Mouse (Mus musculus) embryonic facial prominence, embryonic 12.5 days (tissue): ENCODE results near the gene Phactr1. TPM values are rescaled to one million over a fixed set of nuclear protein-coding genes. Genes with fewer than 3 reads are reported as not detected.
A peak's percentile ranks its signal among the peaks of the same experiment; 100 is the strongest.

Source experiments
- ATAC-seq: fragments of 200-750 bp; cut with Nextera tagmentation; 2 replicates; pipeline ENCODE4 v1.8.0; 2017; ENCODE audit not compliant: insufficient number of reproducible peaks, insufficient read depth, low FRiP score, low TSS enrichment
- H3K27ac ChIP-seq: fragments of 300-500 bp; sonication (generic); 2 replicates; pipeline ENCODE4 v1.5.1; 2016; ENCODE audit warnings: mild to moderate bottlenecking
- H3K27me3 ChIP-seq: fragments of 300-500 bp; sonication (generic); 2 replicates; pipeline ENCODE4 v1.6.1; 2016; ENCODE audit warnings: mild to moderate bottlenecking, moderate library complexity
- H3K36me3 ChIP-seq: fragments of 300-500 bp; sonication (generic); 2 replicates; pipeline ENCODE4 v1.6.1; 2016; ENCODE audit warnings: mild to moderate bottlenecking
- H3K4me1 ChIP-seq: fragments of 300-500 bp; sonication (generic); 2 replicates; pipeline ENCODE4 v1.6.1; 2016
- H3K4me2 ChIP-seq: fragments of 300-500 bp; sonication (generic); replicated peaks from 2 replicates; pipeline ENCODE4 v1.6.1; 2016; ENCODE audit warnings: mild to moderate bottlenecking, moderate library complexity
- H3K4me3 ChIP-seq: fragments of 300-500 bp; sonication (generic); 2 replicates; pipeline ENCODE4 v1.5.1; 2016; ENCODE audit warnings: mild to moderate bottlenecking
- H3K9ac ChIP-seq: fragments of 300-500 bp; sonication (generic); 2 replicates; pipeline ENCODE4 v1.6.1; 2016; ENCODE audit warnings: mild to moderate bottlenecking, moderate library complexity
- H3K9me3 ChIP-seq: fragments of 300-500 bp; sonication (generic); 2 replicates; pipeline ENCODE4 v1.6.1; 2016; ENCODE audit warnings: mild to moderate bottlenecking, moderate library complexity
- WGBS: fragments of 180-500 bp; shearing (Covaris S2); methylation state at CpG from one replicate; pipeline ENCODE4 v1.1.7; 2016; 5-methylcytosine and 5-hydroxymethylcytosine counted together
- polyA plus RNA-seq: library from polyadenylated mRNA; unstranded; fragments of >200 nt; fragmentation: Nextera tagmentation; extraction: Ambion mirVana; gene quantifications from 2 replicates; pipeline ENCODE4 v1.2.1, GENCODE M21; 2016

The Phactr1 gene
- polyA plus RNA-seq, 1 experiment from 2014 or later = 16.1 TPM

- 69% methylated on average over 4 of the region's 4 CpGs for WGBS
- ATAC-seq = no peak
These were observed 225.4 kb downstream of the Phactr1 start for GRCm38 (mm10) chr13:42905818-42906217.

GRCm38 (mm10) chr13:42906990-42907389 lies 226.6 kb downstream of the Phactr1 start:
- H3K4me2 ChIP-seq = no peak overlapping the region
- no peak overlapping the region for H3K9ac ChIP-seq
- no peak overlapping the region for H3K27ac ChIP-seq
- no peak overlapping the region for H3K4me3 ChIP-seq
- WGBS = 84% methylated on average over 12 of the region's 12 CpGs
- no peak for ATAC-seq
- H3K27me3 ChIP-seq = no peaks in the 10 kb centered on the region
- peaks cover 3% of the 10 kb centered on the region; the same call in 1 of the 2 replicates for H3K4me1 ChIP-seq
- no peaks in the 10 kb centered on the region for H3K36me3 ChIP-seq
- no peaks in the 10 kb centered on the region for H3K9me3 ChIP-seq

More at GRCm38 (mm10) chr13:42905818-42906217, 225.4 kb downstream of the Phactr1 start:
- Histone ChIP-seq H3K4me1 (peaks cover 3% of the 10 kb centered on the region; the same call in 1 of the 2 replicates), H3K9ac (no peak overlapping the region), H3K27me3 (no peaks in the 10 kb centered on the region), H3K27ac (no peak overlapping the region), H3K4me2 (no peak overlapping the region), H3K9me3 (no peaks in the 10 kb centered on the region), H3K36me3 (no peaks in the 10 kb centered on the region), H3K4me3 (no peak overlapping the region)

- WGBS = 67% methylated on average over 4 of the region's 4 CpGs
- H3K36me3 ChIP-seq = no peaks in the 10 kb centered on the region
- H3K27ac ChIP-seq = no peak overlapping the region
- H3K27me3 ChIP-seq = peaks cover 22% of the 10 kb centered on the region
- H3K4me1 ChIP-seq = peaks cover 15% of the 10 kb centered on the region; the same call in 1 of the 2 replicates
- no peak overlapping the region for H3K4me3 ChIP-seq
- no peak overlapping the region for H3K4me2 ChIP-seq
- no peak for ATAC-seq
- no peaks in the 10 kb centered on the region for H3K9me3 ChIP-seq
- no peak overlapping the region for H3K9ac ChIP-seq
These were observed 234.7 kb downstream of the Phactr1 start for GRCm38 (mm10) chr13:42915081-42915480.

- Histone ChIP-seq H3K27ac (no peak overlapping the region), H3K4me2 (peak overlapping the region; percentile 100), H3K4me1 (peaks cover 15% of the 10 kb centered on the region; the same call in 1 of the 2 replicates), H3K27me3 (peaks cover 22% of the 10 kb centered on the region), H3K9me3 (no peaks in the 10 kb centered on the region), H3K36me3 (no peaks in the 10 kb centered on the region), H3K9ac (peak overlapping the region; percentile 73; the same call in 1 of the 2 replicates), H3K4me3 (peak overlapping the region; percentile 66)
- WGBS = 15% methylated on average over 6 of the region's 6 CpGs
- ATAC-seq = no peak
These were observed 235.4 kb downstream of the Phactr1 start for GRCm38 (mm10) chr13:42915851-42916193.

GRCm38 (mm10) chr13:42916194-42917033 lies 236.0 kb downstream of the Phactr1 start:
- H3K36me3 ChIP-seq = no peaks in the 10 kb centered on the region
- under 1% methylated on average over 74 of the region's 74 CpGs for WGBS
- H3K27me3 ChIP-seq = peaks cover 22% of the 10 kb centered on the region
- no peak overlapping the region for H3K27ac ChIP-seq
- no peak for ATAC-seq
- peak overlapping the region; percentile 100 for H3K4me2 ChIP-seq
- H3K9me3 ChIP-seq = no peaks in the 10 kb centered on the region
- H3K4me3 ChIP-seq = peak overlapping the region; percentile 66
- peak overlapping the region; percentile 73 for H3K9ac ChIP-seq
- peaks cover 15% of the 10 kb centered on the region; the same call in 1 of the 2 replicates for H3K4me1 ChIP-seq

- 22% methylated on average over 6 of the region's 6 CpGs for WGBS
- Histone ChIP-seq H3K9ac (no peak overlapping the region), H3K4me1 (peaks cover 15% of the 10 kb centered on the region; the same call in 1 of the 2 replicates), H3K4me2 (peak overlapping the region; percentile 100), H3K27ac (no peak overlapping the region), H3K36me3 (no peaks in the 10 kb centered on the region), H3K27me3 (peaks cover 22% of the 10 kb centered on the region), H3K9me3 (no peaks in the 10 kb centered on the region), H3K4me3 (peak overlapping the region; percentile 66; the same call in 1 of the 2 replicates)
- no peak for ATAC-seq
These were observed 236.8 kb downstream of the Phactr1 start for GRCm38 (mm10) chr13:42917251-42917650.

- Histone ChIP-seq H3K4me2 (no peak overlapping the region), H3K27ac (no peak overlapping the region), H3K27me3 (peaks cover 22% of the 10 kb centered on the region), H3K36me3 (no peaks in the 10 kb centered on the region), H3K9ac (no peak overlapping the region), H3K4me3 (no peak overlapping the region), H3K9me3 (no peaks in the 10 kb centered on the region), H3K4me1 (peaks cover 15% of the 10 kb centered on the region; the same call in 1 of the 2 replicates)
- no peak for ATAC-seq
- 87% methylated on average over 2 of the region's 2 CpGs for WGBS
These were observed 239.6 kb downstream of the Phactr1 start for GRCm38 (mm10) chr13:42920062-42920461.

GRCm38 (mm10) chr13:42921769-42922450 lies 241.5 kb downstream of the Phactr1 start:
- no peak overlapping the region for H3K4me2 ChIP-seq
- H3K4me1 ChIP-seq = peaks cover 6% of the 10 kb centered on the region; the same call in 1 of the 2 replicates
- 90% methylated on average over 10 of the region's 10 CpGs for WGBS
- no peaks in the 10 kb centered on the region for H3K36me3 ChIP-seq
- H3K9me3 ChIP-seq = no peaks in the 10 kb centered on the region
- ATAC-seq = no peak
- H3K4me3 ChIP-seq = no peak overlapping the region
- H3K9ac ChIP-seq = no peak overlapping the region
- H3K27me3 ChIP-seq = peaks cover 9% of the 10 kb centered on the region
- H3K27ac ChIP-seq = no peak overlapping the region

GRCm38 (mm10) chr13:42927778-42928177 lies 247.4 kb downstream of the Phactr1 start:
- H3K27me3 ChIP-seq = peaks cover 2% of the 10 kb centered on the region; the same call in 1 of the 2 replicates
- no peak overlapping the region for H3K4me3 ChIP-seq
- peaks cover 10% of the 10 kb centered on the region; the same call in 1 of the 2 replicates for H3K9me3 ChIP-seq
- H3K27ac ChIP-seq = no peak overlapping the region
- no peak overlapping the region for H3K9ac ChIP-seq
- H3K4me2 ChIP-seq = no peak overlapping the region
- H3K4me1 ChIP-seq = peaks cover 12% of the 10 kb centered on the region
- 94% methylated on average over 11 of the region's 11 CpGs for WGBS
- no peak for ATAC-seq
- H3K36me3 ChIP-seq = no peaks in the 10 kb centered on the region

GRCm38 (mm10) chr13:42929529-42930235 lies 249.3 kb downstream of the Phactr1 start:
- no peaks in the 10 kb centered on the region for H3K36me3 ChIP-seq
- H3K9ac ChIP-seq = no peak overlapping the region
- H3K4me2 ChIP-seq = no peak overlapping the region
- ATAC-seq = no peak
- no peak overlapping the region for H3K4me3 ChIP-seq
- H3K9me3 ChIP-seq = peaks cover 10% of the 10 kb centered on the region; the same call in 1 of the 2 replicates
- H3K27ac ChIP-seq = no peak overlapping the region
- no peaks in the 10 kb centered on the region for H3K27me3 ChIP-seq
- WGBS = 30% methylated on average over 10 of the region's 10 CpGs
- peaks cover 16% of the 10 kb centered on the region for H3K4me1 ChIP-seq

- H3K9ac ChIP-seq = no peak overlapping the region
- H3K9me3 ChIP-seq = peaks cover 10% of the 10 kb centered on the region; the same call in 1 of the 2 replicates
- H3K27me3 ChIP-seq = no peaks in the 10 kb centered on the region
- ATAC-seq = no peak
- no peak overlapping the region for H3K27ac ChIP-seq
- H3K4me2 ChIP-seq = no peak overlapping the region
- H3K36me3 ChIP-seq = no peaks in the 10 kb centered on the region
- 91% methylated on average over 5 of the region's 5 CpGs for WGBS
- peaks cover 21% of the 10 kb centered on the region for H3K4me1 ChIP-seq
- no peak overlapping the region for H3K4me3 ChIP-seq
These were observed 251.6 kb downstream of the Phactr1 start for GRCm38 (mm10) chr13:42932046-42932445.
